Mouse (Mus musculus) retina, postnatal 1 day (tissue): ENCODE data around the gene Pip4k2c.

ENCODE experiments used
- DNase-seq: peaks from one replicate; pipeline ENCODE4 v3.0.0-alpha.2; 2012

The Pip4k2c gene

GRCm38 (mm10) chr10:127188079-127188453, 23.3 kb downstream of the Pip4k2c start:
- no peak for DNase-seq

- peak; percentile 32 for DNase-seq
Observed at GRCm38 (mm10) chr10:127187371-127188078, 23.9 kb downstream of the Pip4k2c start.

GRCm38 (mm10) chr10:127186451-127186850, 24.9 kb downstream of the Pip4k2c start:
- no peak for DNase-seq

GRCm38 (mm10) chr10:127185506-127185905, 25.9 kb downstream of the Pip4k2c start:
- no peak for DNase-seq

GRCm38 (mm10) chr10:127185101-127185500, 26.3 kb downstream of the Pip4k2c start:
- peak; percentile 82 for DNase-seq

- peak; percentile 36 for DNase-seq
Observed at GRCm38 (mm10) chr10:127183759-127184158, 27.6 kb downstream of the Pip4k2c start.

- DNase-seq = no peak
Observed at GRCm38 (mm10) chr10:127182624-127183023, 28.8 kb downstream of the Pip4k2c start.

- DNase-seq = no peak
Observed at GRCm38 (mm10) chr10:127181566-127181965, 29.8 kb downstream of the Pip4k2c start.

GRCm38 (mm10) chr10:127180695-127181047, 30.7 kb downstream of the Pip4k2c start:
- no peak for DNase-seq

GRCm38 (mm10) chr10:127179871-127180694, 31.3 kb downstream of the Pip4k2c start, which contains the start of gene Slc26a10:
Gene Slc26a10, minus strand, starts transcription at chr10:127180645.
- DNase-seq = peak; percentile 42

- peak; percentile 32 for DNase-seq
Observed at GRCm38 (mm10) chr10:127178286-127179027, 32.9 kb downstream of the Pip4k2c start.

- DNase-seq = peak; percentile 92
Observed at GRCm38 (mm10) chr10:127177719-127178118, 33.7 kb downstream of the Pip4k2c start.

- DNase-seq = no peak
Observed at GRCm38 (mm10) chr10:127177235-127177634, 34.1 kb downstream of the Pip4k2c start.

- no peak for DNase-seq
Observed at GRCm38 (mm10) chr10:127176756-127177155, 34.6 kb downstream of the Pip4k2c start.

- DNase-seq = no peak
Observed at GRCm38 (mm10) chr10:127176228-127176627, 35.2 kb downstream of the Pip4k2c start.

- DNase-seq = no peak
Observed at GRCm38 (mm10) chr10:127174170-127174569, 37.2 kb downstream of the Pip4k2c start.

- DNase-seq = no peak
Observed at GRCm38 (mm10) chr10:127173148-127174065, 38.0 kb downstream of the Pip4k2c start.

GRCm38 (mm10) chr10:127171631-127172200, 39.7 kb downstream of the Pip4k2c start:
- no peak for DNase-seq

- DNase-seq = peak; percentile 82
Observed at GRCm38 (mm10) chr10:127170837-127171272, 40.5 kb downstream of the Pip4k2c start.

GRCm38 (mm10) chr10:127170002-127170401, 41.4 kb downstream of the Pip4k2c start:
- DNase-seq = peak; percentile 67

- DNase-seq = no peak
Observed at GRCm38 (mm10) chr10:127167614-127168192, 43.7 kb downstream of the Pip4k2c start.
